Mouse (Mus musculus) thymus, postnatal 36 days (tissue): Measurements from ENCODE around the gene Ppil1.
"Not testable (repeated sequence)": the region's sequence is repeated elsewhere in the genome, so short reads cannot be mapped to it uniquely, and the experiment has no call there.

Source experiments
- DNase-seq, 2 experiments: peaks; one replicate each; pipeline ENCODE4 v3.0.0; 2022; ENCODE audit warnings: mixed read lengths in 2 of 2

The Ppil1 gene

GRCm38 (mm10) chr17:29280422-29280821 lies 16.4 kb upstream of the Ppil1 start:
- peak; percentile 81 to 84 for DNase-seq

GRCm38 (mm10) chr17:29273889-29274288 lies 9.9 kb upstream of the Ppil1 start:
- DNase-seq, result no peak

GRCm38 (mm10) chr17:29273156-29273555 lies 9.2 kb upstream of the Ppil1 start:
- no peak for DNase-seq

GRCm38 (mm10) chr17:29270148-29270698 lies 6.2 kb upstream of the Ppil1 start:
- DNase-seq, result no peak

GRCm38 (mm10) chr17:29269349-29269706 lies 5.3 kb upstream of the Ppil1 start:
- DNase-seq, result no peak

- DNase-seq, result peak; percentile 92 to 95
Observed at GRCm38 (mm10) chr17:29268682-29269348, 4.8 kb upstream of the Ppil1 start, which contains the start of gene BC004004. Gene BC004004, plus strand, starts transcription at chr17:29268788.

- DNase-seq, result no peak
Observed at GRCm38 (mm10) chr17:29267931-29268681, 4.1 kb upstream of the Ppil1 start.

- DNase-seq, result not testable (repeated sequence)
Observed at GRCm38 (mm10) chr17:29267040-29267439, 3.1 kb upstream of the Ppil1 start.

GRCm38 (mm10) chr17:29264760-29265159 lies 774 bp upstream of the Ppil1 start:
- no peak for DNase-seq

- DNase-seq, result no peak
Observed at GRCm38 (mm10) chr17:29263417-29263816, 569 bp downstream of the Ppil1 start.

GRCm38 (mm10) chr17:29262259-29262649 lies 1.7 kb downstream of the Ppil1 start:
- DNase-seq, result no peak

GRCm38 (mm10) chr17:29261603-29262258 lies 2.3 kb downstream of the Ppil1 start:
- DNase-seq, result no peak

GRCm38 (mm10) chr17:29260501-29260900 lies 3.5 kb downstream of the Ppil1 start:
- DNase-seq, result no peak

- peak; percentile 76 to 79 for DNase-seq
Observed at GRCm38 (mm10) chr17:29259489-29259888, 4.5 kb downstream of the Ppil1 start.

- DNase-seq, result no peak
Observed at GRCm38 (mm10) chr17:29258921-29259320, 5.1 kb downstream of the Ppil1 start.

GRCm38 (mm10) chr17:29258025-29258558 lies 5.9 kb downstream of the Ppil1 start:
- no peak for DNase-seq

- DNase-seq, result no peak
Observed at GRCm38 (mm10) chr17:29257001-29257511, 6.9 kb downstream of the Ppil1 start.

- DNase-seq, result no peak
Observed at GRCm38 (mm10) chr17:29256507-29256906, 7.5 kb downstream of the Ppil1 start.

GRCm38 (mm10) chr17:29254784-29255183 lies 9.2 kb downstream of the Ppil1 start:
- DNase-seq, result not testable (repeated sequence)

GRCm38 (mm10) chr17:29253684-29254083 lies 10.3 kb downstream of the Ppil1 start:
- no peak for DNase-seq

- DNase-seq, result no peak
Observed at GRCm38 (mm10) chr17:29253236-29253635, 10.8 kb downstream of the Ppil1 start.

- DNase-seq, result no peak
Observed at GRCm38 (mm10) chr17:29251608-29252390, 12.2 kb downstream of the Ppil1 start.
